Mouse (Mus musculus): ENCODE results near the gene Nos1ap. TPM values are rescaled to one million over a fixed set of nuclear protein-coding genes. Genes with fewer than 3 reads are reported as not detected.

Gene Nos1ap
- polyA plus RNA-seq, 1 experiment from 2014 or later: 7.6 TPM

- CTCF ChIA-PET: interaction anchor here (1.4 to 2.7 kb wide), 3 partner anchors 14 to 53 kb away, joined by 3 to 9 read pairs (median 6); no protein-coding TSS in a partner anchor
- ATAC-seq: no peak
- TF ChIP-seq CTCF (IDR thresholded peaks at IDR 0.05): no peak
- no peaks in the 10 kb centered on the region for H3K27me3 ChIP-seq
- POLR2A ChIA-PET: interaction anchor here (0.6 kb wide), 1 partner anchor 43 kb away, joined by 3 read pairs; no protein-coding TSS in a partner anchor
- in situ Hi-C loops (cut with MboI; ENCODE audit: low pct_unique_long_range_greater_than_20kb): no loop called here
- DNase-seq (ENCODE audit: low read depth, low spot score): no peak
These were observed 99.7 kb downstream of the Nos1ap start for GRCm38 (mm10) chr1:170489936-170490335.

GRCm38 (mm10) chr1:170489450-170489849, 100.2 kb downstream of the Nos1ap start:
- POLR2A ChIA-PET: interaction anchor here (0.6 kb wide), 2 partner anchors 39 to 43 kb away, joined by 3 read pairs; no protein-coding TSS in a partner anchor
- no peak for DNase-seq (ENCODE audit: low read depth, low spot score)
- H3K27me3 ChIP-seq: no peaks in the 10 kb centered on the region
- in situ Hi-C loops (cut with MboI; ENCODE audit: low pct_unique_long_range_greater_than_20kb): no loop called here
- no peak for TF ChIP-seq CTCF (IDR thresholded peaks at IDR 0.05)
- CTCF ChIA-PET: interaction anchor here (2.3 to 2.7 kb wide), 2 partner anchors 14 to 24 kb away, joined by 6 to 9 read pairs; no protein-coding TSS in a partner anchor
- no peak for ATAC-seq

GRCm38 (mm10) chr1:170485119-170485518, 104.5 kb downstream of the Nos1ap start:
- no peak for TF ChIP-seq CTCF (IDR thresholded peaks at IDR 0.05)
- H3K27me3 ChIP-seq: no peaks in the 10 kb centered on the region
- DNase-seq (ENCODE audit: low read depth, low spot score) (no peak), ATAC-seq (no peak)
- in situ Hi-C loops (cut with MboI; ENCODE audit: low pct_unique_long_range_greater_than_20kb): no loop called here
- ChIA-PET POLR2A (interaction anchor here (0.5 to 0.7 kb wide), 2 partner anchors 59 to 96 kb away, joined by 3 to 4 read pairs; no protein-coding TSS in a partner anchor), CTCF (no interaction called here)

GRCm38 (mm10) chr1:170482236-170482905, 107.3 kb downstream of the Nos1ap start:
- no peak for ATAC-seq
- ChIA-PET POLR2A (no interaction called here), CTCF (no interaction called here)
- DNase-seq (ENCODE audit: low read depth, low spot score): no peak
- H3K27me3 ChIP-seq: no peaks in the 10 kb centered on the region
- TF ChIP-seq CTCF (IDR thresholded peaks at IDR 0.05): no peak
- in situ Hi-C loops (cut with MboI; ENCODE audit: low pct_unique_long_range_greater_than_20kb): no loop called here

- in situ Hi-C loops (cut with MboI; ENCODE audit: low pct_unique_long_range_greater_than_20kb): no loop called here
- ChIA-PET CTCF (interaction anchor here (0.9 kb wide), 1 partner anchor 132 kb away, joined by 4 read pairs; no protein-coding TSS in a partner anchor), POLR2A (no interaction called here)
- peak; percentile 6 for ATAC-seq
- no peak for TF ChIP-seq CTCF (IDR thresholded peaks at IDR 0.05)
- H3K27me3 ChIP-seq: no peaks in the 10 kb centered on the region
- DNase-seq (ENCODE audit: low read depth, low spot score): no peak
These were observed 108.6 kb downstream of the Nos1ap start for GRCm38 (mm10) chr1:170481093-170481492.

GRCm38 (mm10) chr1:170479458-170479798, 110.2 kb downstream of the Nos1ap start:
- DNase-seq (ENCODE audit: low read depth, low spot score): no peak
- no peak for ATAC-seq
- POLR2A ChIA-PET: interaction anchor here (0.6 kb wide), 1 partner anchor 90 kb away, joined by 3 read pairs; no protein-coding TSS in a partner anchor
- CTCF ChIA-PET: no interaction called here
- TF ChIP-seq CTCF (IDR thresholded peaks at IDR 0.05): no peak
- in situ Hi-C loops (cut with MboI; ENCODE audit: low pct_unique_long_range_greater_than_20kb): no loop called here
- no peaks in the 10 kb centered on the region for H3K27me3 ChIP-seq

GRCm38 (mm10) chr1:170478791-170479457, 110.7 kb downstream of the Nos1ap start:
- ATAC-seq (no peak), DNase-seq (ENCODE audit: low read depth, low spot score) (no peak)
- in situ Hi-C loops (cut with MboI; ENCODE audit: low pct_unique_long_range_greater_than_20kb): no loop called here
- ChIA-PET CTCF (no interaction called here), POLR2A (no interaction called here)
- no peak for TF ChIP-seq CTCF (IDR thresholded peaks at IDR 0.05)
- H3K27me3 ChIP-seq: no peaks in the 10 kb centered on the region

GRCm38 (mm10) chr1:170477636-170478600, 111.7 kb downstream of the Nos1ap start:
- ATAC-seq (no peak), DNase-seq (ENCODE audit: low read depth, low spot score) (no peak)
- in situ Hi-C loops (cut with MboI; ENCODE audit: low pct_unique_long_range_greater_than_20kb): no loop called here
- H3K27me3 ChIP-seq: no peaks in the 10 kb centered on the region
- no peak for TF ChIP-seq CTCF (IDR thresholded peaks at IDR 0.05)
- CTCF ChIA-PET: no interaction called here
- POLR2A ChIA-PET: interaction anchor here (0.6 kb wide), 2 partner anchors 32 to 198 kb away, joined by 4 read pairs; no protein-coding TSS in a partner anchor

GRCm38 (mm10) chr1:170473460-170473859, 116.2 kb downstream of the Nos1ap start:
- no peak for TF ChIP-seq CTCF (IDR thresholded peaks at IDR 0.05)
- ChIA-PET CTCF (no interaction called here), POLR2A (no interaction called here)
- in situ Hi-C loops (cut with MboI; ENCODE audit: low pct_unique_long_range_greater_than_20kb): no loop called here
- no peaks in the 10 kb centered on the region for H3K27me3 ChIP-seq
- ATAC-seq (no peak), DNase-seq (ENCODE audit: low read depth, low spot score) (no peak)

- in situ Hi-C loops (cut with MboI; ENCODE audit: low pct_unique_long_range_greater_than_20kb): no loop called here
- ChIA-PET CTCF (no interaction called here), POLR2A (no interaction called here)
- no peak for DNase-seq (ENCODE audit: low read depth, low spot score)
- no peak for TF ChIP-seq CTCF (IDR thresholded peaks at IDR 0.05)
- H3K27me3 ChIP-seq: no peaks in the 10 kb centered on the region
- no peak for ATAC-seq
These were observed 116.8 kb downstream of the Nos1ap start for GRCm38 (mm10) chr1:170472861-170473260.
